In the genomic region with DNA sequence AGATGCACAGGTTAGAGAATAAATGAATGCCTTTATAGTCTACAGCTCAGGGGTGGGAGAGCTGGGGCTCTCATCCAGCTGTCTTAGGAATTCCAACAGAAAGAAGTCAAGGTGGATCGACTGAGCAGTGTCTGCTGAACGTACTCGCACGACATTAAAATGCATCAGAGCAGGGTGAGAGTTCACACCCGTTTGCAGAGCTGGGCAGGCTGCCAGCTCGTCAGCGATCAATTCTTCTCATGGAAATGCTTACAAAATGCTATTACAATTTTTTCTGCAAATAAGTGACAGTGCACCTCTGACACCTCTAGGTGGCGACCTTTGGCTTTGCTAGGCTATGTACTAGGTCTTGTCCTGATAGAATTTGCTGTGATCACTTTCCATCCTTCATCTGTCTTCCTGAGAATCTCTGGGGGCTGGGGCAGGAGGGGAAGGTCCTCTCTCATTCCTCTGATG, we compare ENCODE assay signal across 9 mouse cellular contexts.
A peak's percentile ranks its signal among the peaks of the same experiment; 100 is the strongest.
DNase-seq lines count a peak whose midpoint lies in the region; ATAC-seq lines count a peak whose summit lies in the region.
"Had no signal": no experiment of that assay in that cellular context is flagged by ENCODE, and none has a peak within 500 bp of the region (broad histone marks: within the 10 kb centered on the region; RNA-seq: fewer than 3 reads in every experiment).

No protein-coding gene starts in this region.

- H3K27me3 ChIP-seq in hindbrain, embryonic 14.5 days (ENCODE audit: control insufficient read depth, insufficient read depth, low read length), result no peaks in the 10 kb centered on the region
- no peaks in the 10 kb centered on the region for H3K27me3 ChIP-seq in neural tube, embryonic 14.5 days (ENCODE audit: control insufficient read depth, insufficient read depth, low read length)
- H3K27me3 ChIP-seq: embryonic facial prominence, embryonic 15.5 days had no signal

- no peaks in the 10 kb centered on the region for H3K9me3 ChIP-seq in hindbrain, embryonic 14.5 days (ENCODE audit: control insufficient read depth, low read length)
- H3K9me3 ChIP-seq in neural tube, embryonic 14.5 days (ENCODE audit: control insufficient read depth, low read length), result no peaks in the 10 kb centered on the region
- H3K9me3 ChIP-seq: embryonic facial prominence, embryonic 15.5 days had no signal

- peak overlapping the region; percentile 34 for H3K4me2 ChIP-seq in hindbrain, embryonic 14.5 days (replicated peaks)
- no peak overlapping the region for H3K4me2 ChIP-seq in neural tube, embryonic 14.5 days (ENCODE audit: low read depth, low read length)
- H3K4me2 ChIP-seq: embryonic facial prominence, embryonic 15.5 days had no signal

- peaks cover 7% of the 10 kb centered on the region; the same call in 1 of the 2 replicates for H3K4me1 ChIP-seq in hindbrain, embryonic 14.5 days (replicated peaks; ENCODE audit: control insufficient read depth, insufficient read depth, low read length)
- H3K4me1 ChIP-seq in neural tube, embryonic 14.5 days (ENCODE audit: control insufficient read depth, insufficient read depth, low read length), result no peaks in the 10 kb centered on the region
- H3K4me1 ChIP-seq: embryonic facial prominence, embryonic 15.5 days had no signal

- ATAC-seq in hindbrain, embryonic 14.5 days (ENCODE audit: low FRiP score), result peak; percentile 87
- ATAC-seq in neural tube, embryonic 14.5 days (ENCODE audit: low read depth), result peak; percentile 92
- no peak for ATAC-seq in granulocyte monocyte progenitor cell, adult 5-6 weeks (replicated peaks; ENCODE audit: poor library complexity, severe bottlenecking)

- no peaks in the 10 kb centered on the region for H3K36me3 ChIP-seq in hindbrain, embryonic 14.5 days (replicated peaks; ENCODE audit: control insufficient read depth, insufficient read depth)
- H3K36me3 ChIP-seq in neural tube, embryonic 14.5 days (ENCODE audit: control insufficient read depth, insufficient read depth, low read length), result no peaks in the 10 kb centered on the region
- H3K36me3 ChIP-seq: embryonic facial prominence, embryonic 15.5 days had no signal

- intact Hi-C loops in left cerebral cortex, postnatal 14 days (cut with DNase I), result no loop called here

- H3K27ac ChIP-seq in hindbrain, embryonic 14.5 days, result 0 out of 2 replicates have a peak overlapping the region, but pooled peaks have one; percentile 26
- no peak overlapping the region for H3K27ac ChIP-seq in neural tube, embryonic 14.5 days (ENCODE audit: low read depth, low read length)
- H3K27ac ChIP-seq: embryonic facial prominence, embryonic 15.5 days had no signal

- H3K9ac ChIP-seq in hindbrain, embryonic 14.5 days, result no peak overlapping the region
- H3K9ac ChIP-seq in neural tube, embryonic 14.5 days (replicated peaks; ENCODE audit: low read depth, low read length), result no peak overlapping the region
- H3K9ac ChIP-seq: embryonic facial prominence, embryonic 15.5 days had no signal

- DNase-seq in 416B (ENCODE audit: low read depth), result peak; percentile 21
- peak; percentile 53 for DNase-seq in Muller cell, postnatal 12 days (ENCODE audit: inconsistent ontology term)
- peak; percentile 54 to 70 for DNase-seq in cerebellum, postnatal 4 days (ENCODE audit: low spot score in 2 of 2)
- peak; percentile 84 for DNase-seq in hindbrain, embryonic 14.5 days (ENCODE audit: low spot score)
- DNase-seq in left cerebral cortex, postnatal 14 days (ENCODE audit: low spot score in 2 of 2), result peak; percentile 65 to 73
- DNase-seq in thymus, adult 18-20 months, result no peak

- H3K4me3 ChIP-seq in hindbrain, embryonic 14.5 days (replicated peaks; ENCODE audit: low read length), result no peak overlapping the region
- no peak overlapping the region for H3K4me3 ChIP-seq in neural tube, embryonic 14.5 days (ENCODE audit: low read depth, low read length)
- H3K4me3 ChIP-seq: embryonic facial prominence, embryonic 15.5 days had no signal

- 18% methylated on average over 8 of the region's 8 CpGs for WGBS in hindbrain, embryonic 14.5 days
- 36% methylated on average over 8 of the region's 8 CpGs for WGBS in neural tube, embryonic 14.5 days

Comparison
In these comparisons a context has a peak if more than half of its experiments do, and no peak if none do; other contexts are left out.
1. DNase-seq: peak in 416B (single experiment), Muller cell, postnatal 12 days (single experiment), cerebellum, postnatal 4 days (2 of 2), hindbrain, embryonic 14.5 days (single experiment) and left cerebral cortex, postnatal 14 days (2 of 2); none in thymus, adult 18-20 months (0 of 2).